Mouse (Mus musculus) forebrain, embryonic 16.5 days (tissue): ENCODE results near the gene Mroh3. TPM values are rescaled to one million over a fixed set of nuclear protein-coding genes. Genes with fewer than 3 reads are reported as not detected.

ENCODE experiments used
- ATAC-seq: fragments of 200-750 bp; cut with Nextera tagmentation; 2 replicates; pipeline ENCODE4 v1.8.0; 2017; ENCODE audit warnings: mild to moderate bottlenecking, moderate library complexity
- H3K27ac ChIP-seq: fragments of 300-500 bp; sonication (generic); 2 replicates; pipeline ENCODE4 v1.5.1; 2014; ENCODE audit warnings: low read length, control low read depth
- H3K27me3 ChIP-seq: fragments of 300-500 bp; sonication (generic); replicated peaks from 2 replicates; pipeline ENCODE4 v1.6.1; 2014; ENCODE audit warnings: low read length; ENCODE audit not compliant: control insufficient read depth, insufficient read depth
- H3K36me3 ChIP-seq: fragments of 300-500 bp; sonication (generic); 2 replicates; pipeline ENCODE4 v1.6.1; 2014; ENCODE audit not compliant: control insufficient read depth, insufficient read depth
- H3K4me1 ChIP-seq: fragments of 300-500 bp; sonication (generic); replicated peaks from 2 replicates; pipeline ENCODE4 v1.6.1; 2014; ENCODE audit warnings: low read length; ENCODE audit not compliant: control insufficient read depth, insufficient read depth
- H3K4me2 ChIP-seq: fragments of 300-500 bp; sonication (generic); 2 replicates; pipeline ENCODE4 v1.6.1; 2014; ENCODE audit warnings: mild to moderate bottlenecking, low read length, control low read depth
- H3K4me3 ChIP-seq: fragments of 300-500 bp; sonication (generic); replicated peaks from 2 replicates; pipeline ENCODE4 v1.5.1; 2014; ENCODE audit warnings: mild to moderate bottlenecking, low read length, control low read depth
- H3K9ac ChIP-seq: fragments of 300-500 bp; sonication (generic); replicated peaks from 2 replicates; pipeline ENCODE4 v1.6.1; 2014; ENCODE audit warnings: low read depth, low read length, control low read depth
- H3K9me3 ChIP-seq: fragments of 300-500 bp; sonication (generic); 2 replicates; pipeline ENCODE4 v1.6.1; 2016; ENCODE audit warnings: low read length; ENCODE audit not compliant: control insufficient read depth
- WGBS: fragments of 180-500 bp; shearing (Covaris S2); extraction: QIAGEN DNeasy Blood & Tissue Kit; methylation state at CpG from one replicate; pipeline ENCODE4 v1.1.7; 2014; 5-methylcytosine and 5-hydroxymethylcytosine counted together
- polyA plus RNA-seq: library from polyadenylated mRNA; unstranded; fragments of >200 nt; fragmentation: Nextera tagmentation; extraction: Ambion mirVana; gene quantifications from 2 replicates; pipeline ENCODE4 v1.2.1, GENCODE M21; 2015

Gene Mroh3
- polyA plus RNA-seq, 1 experiment from 2014 or later = 0.16 TPM

DNA sequence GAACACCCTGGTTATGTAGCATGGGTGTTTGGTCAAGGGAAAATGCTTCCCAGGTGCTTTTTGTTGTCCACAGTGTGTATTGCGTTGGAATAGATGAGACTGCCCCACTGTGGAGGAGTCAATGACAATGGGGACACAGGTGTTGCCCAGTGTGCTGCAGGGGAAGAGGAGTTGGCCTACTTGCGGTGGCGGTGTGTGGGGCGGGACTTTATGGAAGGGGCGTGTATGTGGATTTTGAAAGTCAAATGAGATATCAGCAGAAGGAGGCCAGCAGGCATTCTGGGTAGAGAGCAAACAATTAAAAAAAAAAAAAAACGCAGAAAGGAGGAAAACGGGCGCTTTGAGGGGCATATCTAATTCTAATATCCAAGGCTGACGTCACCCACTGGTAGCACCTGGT is 62.9 kb downstream of the Mroh3 start:
- Histone ChIP-seq H3K36me3 (peaks cover 65% of the 10 kb centered on the region), H3K9me3 (no peaks in the 10 kb centered on the region), H3K9ac (no peak overlapping the region), H3K4me3 (no peak overlapping the region), H3K27ac (no peak overlapping the region), H3K27me3 (no peaks in the 10 kb centered on the region), H3K4me1 (no peaks in the 10 kb centered on the region; the same call in 1 of the 2 replicates), H3K4me2 (no peak overlapping the region)
- WGBS = 82% methylated on average over 9 of the region's 9 CpGs
- no peak for ATAC-seq

GRCm38 (mm10) chr1:136143514-136143913 is 69.1 kb downstream of the Mroh3 start:
- no peak overlapping the region for H3K9ac ChIP-seq
- 57% methylated on average over 10 of the region's 10 CpGs for WGBS
- no peak overlapping the region for H3K27ac ChIP-seq
- no peak overlapping the region for H3K4me3 ChIP-seq
- H3K9me3 ChIP-seq = no peaks in the 10 kb centered on the region
- ATAC-seq = no peak
- H3K4me2 ChIP-seq = no peak overlapping the region
- H3K36me3 ChIP-seq = peaks cover 19% of the 10 kb centered on the region
- H3K4me1 ChIP-seq = peaks cover 55% of the 10 kb centered on the region
- no peaks in the 10 kb centered on the region for H3K27me3 ChIP-seq

- Histone ChIP-seq H3K9me3 (no peaks in the 10 kb centered on the region), H3K4me1 (peaks cover 67% of the 10 kb centered on the region), H3K9ac (no peak overlapping the region), H3K4me3 (no peak overlapping the region), H3K4me2 (no peak overlapping the region), H3K27ac (peak overlapping the region; percentile 61), H3K27me3 (no peaks in the 10 kb centered on the region), H3K36me3 (peaks cover 8% of the 10 kb centered on the region)
- ATAC-seq = peak; percentile 36
- 8% methylated on average over 6 of the region's 6 CpGs for WGBS
Measured at GRCm38 (mm10) chr1:136142336-136142735, 70.3 kb downstream of the Mroh3 start.

DNA sequence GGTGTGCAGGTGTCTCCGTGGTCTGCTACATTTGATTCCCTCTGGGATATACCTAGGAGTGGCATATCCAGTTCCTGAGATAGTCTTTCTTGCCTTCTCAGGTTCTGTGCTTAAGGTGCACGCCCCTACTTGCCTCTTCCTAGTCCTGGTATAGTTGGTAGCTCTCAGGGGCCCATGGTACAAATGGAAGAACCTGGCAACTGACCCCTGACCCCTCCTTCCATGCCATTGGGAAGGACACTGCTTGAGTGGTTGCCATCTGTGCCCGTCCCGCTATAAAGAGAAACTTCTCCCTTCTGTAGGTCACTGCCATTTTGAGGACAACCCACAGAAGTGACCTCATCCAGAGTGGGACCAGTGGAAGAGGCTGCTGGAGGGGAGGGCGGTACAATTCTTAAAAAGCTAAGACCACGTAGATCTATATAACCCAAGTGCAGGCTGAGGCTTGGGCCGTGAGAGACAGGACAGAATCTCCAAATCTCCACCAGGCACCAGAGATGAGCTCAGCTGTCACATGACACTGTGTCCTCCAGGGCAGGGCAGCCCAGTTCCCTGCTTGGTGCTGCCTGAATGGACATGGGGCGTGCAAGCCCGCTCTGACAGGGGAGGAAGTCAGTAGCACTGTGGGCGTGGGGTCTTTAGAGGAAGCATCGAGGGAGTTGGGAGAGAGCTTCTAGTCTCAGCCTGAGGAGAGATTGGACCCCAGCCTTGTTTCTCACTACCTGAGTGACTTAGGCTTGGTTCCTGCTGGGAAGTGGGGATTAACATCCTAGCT is 71.3 kb downstream of the Mroh3 start:
- Histone ChIP-seq H3K9ac (no peak overlapping the region), H3K4me3 (no peak overlapping the region), H3K27ac (peak overlapping the region; percentile 34; the same call in 1 of the 2 replicates), H3K4me2 (no peak overlapping the region), H3K27me3 (no peaks in the 10 kb centered on the region), H3K4me1 (peaks cover 77% of the 10 kb centered on the region), H3K9me3 (no peaks in the 10 kb centered on the region), H3K36me3 (peaks cover 2% of the 10 kb centered on the region; the same call in 1 of the 2 replicates)
- WGBS = 89% methylated on average over 11 of the region's 11 CpGs
- ATAC-seq = no peak

- Histone ChIP-seq H3K27me3 (no peaks in the 10 kb centered on the region), H3K9me3 (no peaks in the 10 kb centered on the region), H3K36me3 (no peaks in the 10 kb centered on the region), H3K4me1 (peaks cover 89% of the 10 kb centered on the region), H3K4me3 (peak overlapping the region; percentile 48), H3K4me2 (peak overlapping the region; percentile 82), H3K9ac (peak overlapping the region; percentile 67), H3K27ac (peak overlapping the region; percentile 24)
- ATAC-seq = peak; percentile 45
- WGBS = under 1% methylated on average over 32 of the region's 32 CpGs
Measured at GRCm38 (mm10) chr1:136139990-136140640, 72.5 kb downstream of the Mroh3 start.

DNA sequence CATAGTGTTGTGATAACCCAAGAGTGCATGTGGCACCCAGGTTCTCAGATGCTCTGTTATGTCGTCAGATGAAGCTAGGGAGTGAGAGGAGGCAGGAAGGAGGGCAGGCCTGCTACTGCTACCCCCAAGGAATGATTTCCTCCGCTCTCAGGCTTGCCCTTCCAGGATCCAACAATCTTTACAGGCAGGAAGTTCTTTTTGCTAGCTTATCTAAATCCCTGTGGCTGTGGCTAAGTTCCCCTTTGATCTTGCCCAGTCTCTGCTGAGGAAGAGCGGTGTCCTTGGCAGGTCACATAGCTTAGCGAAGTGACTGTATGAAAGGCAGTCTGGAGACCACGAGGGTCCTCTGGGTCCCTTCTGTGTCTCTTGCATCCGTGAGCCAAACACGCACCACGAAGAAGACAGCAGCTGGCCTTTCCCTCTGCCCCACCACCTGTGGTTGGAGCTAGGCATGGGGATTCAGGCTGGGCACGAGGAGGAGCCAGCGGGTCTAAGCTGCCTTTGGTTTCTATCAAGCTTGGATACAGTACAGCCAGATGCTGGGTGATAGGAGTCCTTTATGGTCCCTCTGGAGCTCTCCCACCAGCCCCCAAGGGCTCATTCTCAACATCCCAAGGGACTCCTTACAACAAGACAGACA is 74.3 kb downstream of the Mroh3 start:
- Histone ChIP-seq H3K4me2 (peak overlapping the region; percentile 39), H3K27ac (peak overlapping the region; percentile 22), H3K36me3 (no peaks in the 10 kb centered on the region), H3K27me3 (no peaks in the 10 kb centered on the region), H3K9ac (peak overlapping the region; percentile 30), H3K4me3 (no peak overlapping the region; the same call in 1 of the 2 replicates), H3K4me1 (peaks cover 99% of the 10 kb centered on the region), H3K9me3 (no peaks in the 10 kb centered on the region)
- 49% methylated on average over 10 of the region's 10 CpGs for WGBS
- no peak for ATAC-seq

DNA sequence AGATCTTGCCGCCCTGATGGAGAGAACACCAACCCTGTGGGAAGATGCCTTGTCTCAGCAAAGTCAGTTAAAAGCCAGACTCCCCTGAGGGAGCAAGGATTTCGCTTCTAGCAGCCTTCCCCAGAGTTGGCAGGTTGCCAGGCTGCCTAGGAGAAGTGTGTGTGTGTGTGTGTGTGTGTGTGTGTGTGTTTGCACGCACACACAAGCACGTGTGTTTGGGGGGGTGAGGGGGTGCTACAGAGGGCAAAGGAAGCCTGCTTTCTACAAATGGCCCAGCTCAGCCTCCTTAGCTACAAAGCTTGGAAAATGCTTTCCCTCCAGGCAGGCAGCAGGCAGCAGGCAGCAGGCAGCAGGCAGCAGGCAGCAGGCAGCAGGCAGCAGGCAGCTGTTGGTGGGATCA is 75.1 kb downstream of the Mroh3 start:
- Histone ChIP-seq H3K9ac (0 out of 2 replicates have a peak overlapping the region, but pooled peaks have one; percentile 1), H3K4me3 (0 out of 2 replicates have a peak overlapping the region, but pooled peaks have one; percentile 3), H3K9me3 (no peaks in the 10 kb centered on the region), H3K36me3 (no peaks in the 10 kb centered on the region), H3K27me3 (no peaks in the 10 kb centered on the region), H3K4me1 (peaks cover 96% of the 10 kb centered on the region), H3K27ac (peak overlapping the region; percentile 22), H3K4me2 (peak overlapping the region; percentile 39)
- 1% methylated on average over 4 of the region's 4 CpGs for WGBS
- ATAC-seq = peak; percentile 13

DNA sequence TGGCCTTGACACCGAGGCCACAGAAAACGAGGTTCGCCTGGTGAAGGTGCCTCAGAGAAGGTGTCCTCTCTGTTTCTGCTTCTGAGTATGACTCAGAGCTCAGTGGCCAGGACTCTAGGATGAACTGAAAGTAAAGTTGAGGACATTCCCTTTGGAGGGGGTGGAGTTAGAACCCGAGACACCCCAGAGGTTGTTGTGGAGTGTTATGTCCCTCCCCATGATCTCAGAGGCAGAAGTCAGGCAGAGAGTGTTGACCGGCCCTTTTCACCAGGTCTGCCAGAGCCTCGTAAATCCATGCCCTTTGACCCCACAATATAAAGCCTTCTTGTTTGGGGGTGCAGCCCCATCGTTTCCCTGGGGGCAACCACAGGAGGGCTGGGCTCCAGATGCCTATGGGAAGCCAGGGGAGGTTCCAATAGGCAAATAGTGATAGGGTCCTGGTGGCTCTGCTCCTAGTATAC is 75.5 kb downstream of the Mroh3 start:
- peak overlapping the region; percentile 22 for H3K27ac ChIP-seq
- H3K27me3 ChIP-seq = no peaks in the 10 kb centered on the region
- WGBS = 31% methylated on average over 7 of the region's 7 CpGs
- no peak for ATAC-seq
- no peaks in the 10 kb centered on the region for H3K36me3 ChIP-seq
- 0 out of 2 replicates have a peak overlapping the region, but pooled peaks have one; percentile 1 for H3K9ac ChIP-seq
- H3K4me1 ChIP-seq = peaks cover 91% of the 10 kb centered on the region
- no peaks in the 10 kb centered on the region for H3K9me3 ChIP-seq
- H3K4me3 ChIP-seq = no peak overlapping the region
- H3K4me2 ChIP-seq = peak overlapping the region; percentile 39

- Histone ChIP-seq H3K27me3 (no peaks in the 10 kb centered on the region), H3K36me3 (no peaks in the 10 kb centered on the region), H3K9ac (peak overlapping the region; percentile 28; the same call in 1 of the 2 replicates), H3K4me2 (peak overlapping the region; percentile 13; the same call in 1 of the 2 replicates), H3K9me3 (no peaks in the 10 kb centered on the region), H3K4me3 (no peak overlapping the region), H3K4me1 (peaks cover 85% of the 10 kb centered on the region), H3K27ac (no peak overlapping the region)
- no peak for ATAC-seq
- WGBS = 61% methylated on average over 4 of the region's 4 CpGs
Measured at GRCm38 (mm10) chr1:136136547-136136946, 76.1 kb downstream of the Mroh3 start.
